Mouse (Mus musculus) forebrain, embryonic 11.5 days (tissue): ENCODE data around the gene Slc36a1. TPM values are rescaled to one million over a fixed set of nuclear protein-coding genes. Genes with fewer than 3 reads are reported as not detected.

Experiments
- ATAC-seq: fragments of 200-750 bp; cut with Nextera tagmentation; replicated peaks from 2 replicates; pipeline ENCODE4 v1.8.0; 2017; ENCODE audit warnings: moderate TSS enrichment; ENCODE audit not compliant: low FRiP score
- DNase-seq: peaks from one replicate; pipeline ENCODE4 v3.0.0-alpha.2; 2017; ENCODE audit warnings: low spot score
- H3K27ac ChIP-seq: fragments of 300-500 bp; sonication (generic); 2 replicates; pipeline ENCODE4 v1.5.1; 2014; ENCODE audit warnings: low read depth, low read length
- H3K27me3 ChIP-seq: fragments of 300-500 bp; sonication (generic); 2 replicates; pipeline ENCODE4 v1.6.1; 2014; ENCODE audit warnings: mild to moderate bottlenecking, low read length, mixed read lengths; ENCODE audit not compliant: control insufficient read depth, insufficient read depth
- H3K36me3 ChIP-seq: fragments of 300-500 bp; sonication (generic); 2 replicates; pipeline ENCODE4 v1.6.1; 2014; ENCODE audit warnings: mild to moderate bottlenecking, low read length, moderate library complexity, mixed read lengths; ENCODE audit not compliant: control insufficient read depth, insufficient read depth
- H3K4me1 ChIP-seq: fragments of 300-500 bp; sonication (generic); replicated peaks from 2 replicates; pipeline ENCODE4 v1.6.1; 2014; ENCODE audit warnings: low read length, mixed read lengths; ENCODE audit not compliant: control insufficient read depth, insufficient read depth
- H3K4me2 ChIP-seq: fragments of 300-500 bp; sonication (generic); 2 replicates; pipeline ENCODE4 v1.6.1; 2014; ENCODE audit warnings: low read depth, mild to moderate bottlenecking, low read length, moderate library complexity, mixed read lengths; ENCODE audit not compliant: severe bottlenecking
- H3K4me3 ChIP-seq: fragments of 300-500 bp; sonication (generic); 2 replicates; pipeline ENCODE4 v1.5.1; 2014; ENCODE audit warnings: low read depth, low read length
- H3K9ac ChIP-seq: fragments of 300-500 bp; sonication (generic); 2 replicates; pipeline ENCODE4 v1.6.1; 2014; ENCODE audit warnings: low read length
- H3K9me3 ChIP-seq: fragments of 300-500 bp; sonication (generic); 2 replicates; pipeline ENCODE4 v1.6.1; 2016; ENCODE audit warnings: low read length, mixed read lengths; ENCODE audit not compliant: control insufficient read depth
- WGBS: fragments of 180-500 bp; shearing (Covaris S2); extraction: QIAGEN DNeasy Blood & Tissue Kit; methylation state at CpG from one replicate; pipeline ENCODE4 v1.1.7; 2014; 5-methylcytosine and 5-hydroxymethylcytosine counted together
- polyA plus RNA-seq: library from polyadenylated mRNA; unstranded; fragments of >200 nt; fragmentation: Nextera tagmentation; extraction: Ambion mirVana; gene quantifications from 2 replicates; pipeline ENCODE4 v1.2.1, GENCODE M21; 2014

Slc36a1 gene
- polyA plus RNA-seq, 1 experiment from 2014 or later: 1.6 TPM

DNA sequence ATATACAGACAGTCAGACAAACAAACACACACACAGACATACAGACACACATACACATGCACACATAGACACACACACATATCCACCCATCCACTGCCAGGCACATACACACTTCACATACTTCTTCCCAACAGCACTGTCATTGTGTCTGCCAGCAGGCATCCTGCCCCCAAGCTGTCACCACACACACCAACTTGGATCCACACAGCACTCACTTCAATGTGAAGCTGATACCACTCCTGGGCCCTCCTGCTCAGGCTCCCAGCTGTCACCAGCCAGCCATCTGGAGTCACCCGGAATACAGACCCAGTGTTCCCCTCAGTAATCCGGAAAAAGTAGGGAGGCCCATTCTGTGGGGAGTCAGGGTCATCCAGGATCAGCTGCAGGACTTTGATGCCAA lies 61.5 kb downstream of the Slc36a1 start:
- Histone ChIP-seq H3K4me1 (no peaks in the 10 kb centered on the region), H3K9me3 (no peaks in the 10 kb centered on the region), H3K9ac (no peak overlapping the region), H3K4me3 (no peak overlapping the region), H3K27me3 (no peaks in the 10 kb centered on the region), H3K4me2 (no peak overlapping the region), H3K36me3 (no peaks in the 10 kb centered on the region), H3K27ac (no peak overlapping the region)
- 67% methylated on average over 2 of the region's 2 CpGs for WGBS
- ATAC-seq (no peak), DNase-seq (no peak)

DNA sequence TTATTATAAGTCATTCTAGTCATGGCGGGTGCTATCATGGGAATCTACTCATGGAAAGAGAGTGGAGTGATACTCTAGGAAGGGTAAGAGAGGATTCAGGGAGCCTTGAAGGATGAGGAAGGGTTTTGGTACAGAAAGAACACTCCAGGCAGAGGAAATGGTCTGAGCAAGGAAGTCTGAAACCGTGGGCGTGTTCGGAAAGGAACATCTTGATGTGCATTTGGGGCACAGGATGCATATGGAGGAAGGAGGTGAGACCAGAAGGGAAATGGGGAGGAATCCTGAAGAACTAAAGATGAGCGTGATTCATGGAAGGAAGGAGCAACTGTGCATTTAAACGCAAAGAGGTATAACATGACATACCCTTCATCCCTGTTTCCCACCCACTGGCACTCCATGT lies 64.4 kb downstream of the Slc36a1 start:
- ATAC-seq: no peak
- H3K4me2 ChIP-seq: no peak overlapping the region
- whole genome bisulfite sequencing: 90% methylated on average over 6 of the region's 6 CpGs

DNA sequence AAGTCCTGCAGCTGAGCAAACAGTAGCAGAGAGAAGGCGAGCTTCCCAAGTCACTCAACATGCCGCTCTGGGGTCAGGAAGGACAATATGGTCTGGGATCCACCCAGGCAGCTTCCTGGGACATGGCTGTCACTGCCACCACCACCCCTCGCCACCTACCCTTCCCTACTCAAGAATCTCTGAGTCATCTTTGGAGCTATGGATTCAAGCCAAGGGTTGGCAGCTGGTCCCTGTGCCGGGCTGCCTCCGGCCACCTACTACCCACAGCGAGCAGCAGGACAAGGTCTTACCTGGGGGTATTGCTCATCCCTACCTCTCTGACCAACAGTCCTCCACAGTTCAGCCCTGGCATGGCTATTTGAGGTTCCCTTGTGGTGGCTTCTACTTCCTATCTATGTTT lies 70.6 kb downstream of the Slc36a1 start:
- Histone ChIP-seq H3K27ac (no peak overlapping the region), H3K4me3 (no peak overlapping the region), H3K4me2 (no peak overlapping the region), H3K27me3 (no peaks in the 10 kb centered on the region), H3K4me1 (no peaks in the 10 kb centered on the region), H3K9ac (no peak overlapping the region), H3K36me3 (no peaks in the 10 kb centered on the region), H3K9me3 (no peaks in the 10 kb centered on the region)
- no peak for ATAC-seq
- DNase-seq: no peak
- WGBS: 87% methylated on average over 6 of the region's 6 CpGs

More for the DNA sequence above, 64.4 kb downstream of the Slc36a1 start:
- H3K36me3 ChIP-seq: no peaks in the 10 kb centered on the region
- no peaks in the 10 kb centered on the region for H3K4me1 ChIP-seq
- H3K27ac ChIP-seq: no peak overlapping the region
- H3K27me3 ChIP-seq: no peaks in the 10 kb centered on the region
- H3K9ac ChIP-seq: no peak overlapping the region
- no peak overlapping the region for H3K4me3 ChIP-seq
- no peaks in the 10 kb centered on the region for H3K9me3 ChIP-seq
- no peak for DNase-seq

Other genes starting within 250 kb of the Slc36a1 start
- 9.4 and 10.3 TPM in 2 replicates for gene Tnip1, start 241.4 kb upstream of the Slc36a1 start, polyA plus RNA-seq
- 59.6 and 66.7 TPM in 2 replicates for gene Anxa6, start 170.9 kb upstream of the Slc36a1 start, polyA plus RNA-seq
- 0.36 TPM in 1 of 2 replicates, not detected in the other for gene Ccdc69, start 126.2 kb upstream of the Slc36a1 start, polyA plus RNA-seq
- 11.1 and 12.2 TPM in 2 replicates for gene Gm2a, start 106.2 kb upstream of the Slc36a1 start, polyA plus RNA-seq
- gene Slc36a3, start 52.6 kb upstream of the Slc36a1 start, polyA plus RNA-seq: not detected in 2 replicates
- not detected in 2 replicates for gene Slc36a2, start 19.3 kb upstream of the Slc36a1 start, polyA plus RNA-seq
- 0.01 and 0.04 TPM in 2 replicates for gene Fat2, start 132.2 kb downstream of the Slc36a1 start, polyA plus RNA-seq
- gene Sparc, start 218.8 kb downstream of the Slc36a1 start, polyA plus RNA-seq: 348 and 407 TPM in 2 replicates